Mouse (Mus musculus) cortical plate, adult 2 months (tissue): ENCODE data around the gene Dusp28.

ENCODE experiments used
- CTCF ChIP-seq: fragments of 200-500 bp; IDR thresholded peaks from 2 replicates; pipeline ENCODE4 v1.5.1; 2011; ENCODE audit warnings: mild to moderate bottlenecking, control low read depth, low read length; ENCODE audit not compliant: insufficient read depth; ENCODE audit errors: extremely low read depth
- POLR2A ChIP-seq: fragments of 200-500 bp; IDR thresholded peaks from 2 replicates; pipeline ENCODE4 v1.6.1; 2011; ENCODE audit warnings: mild to moderate bottlenecking, low read length, control low read depth; ENCODE audit not compliant: insufficient read depth; ENCODE audit errors: extremely low read depth

DNA sequence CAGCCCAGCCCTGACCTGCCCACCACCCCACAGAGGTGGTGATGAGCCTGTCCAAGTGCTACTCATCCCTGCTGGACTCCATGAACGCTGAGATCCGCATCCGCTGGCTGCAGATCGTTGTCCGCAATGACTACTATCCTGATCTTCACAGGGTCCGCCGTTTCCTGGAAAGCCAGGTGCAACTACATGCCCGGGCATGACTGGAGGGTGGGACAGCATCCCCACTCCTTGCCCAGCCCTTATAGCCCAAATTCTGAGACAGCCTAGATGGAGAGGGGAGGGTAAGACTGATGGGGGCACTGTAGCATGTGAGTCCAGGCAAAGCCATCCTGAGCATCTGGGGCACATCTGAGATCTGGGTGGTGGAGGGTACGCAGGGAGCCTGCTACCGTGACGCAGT is 12.4 kb downstream of the Dusp28 start:
- TF ChIP-seq POLR2A (no peak), CTCF (no peak)
